Mouse (Mus musculus) thymus, adult 2 months (tissue): ENCODE measurements around the gene Ugt1a8. TPM values are rescaled to one million over a fixed set of nuclear protein-coding genes. Genes with fewer than 3 reads are reported as not detected.

Experiments
- DNase-seq: peaks from one replicate; pipeline ENCODE4 v3.0.0; 2021
- H3K27ac ChIP-seq: fragments of 200-500 bp; 2 replicates; pipeline ENCODE4 v1.5.1; 2012; ENCODE audit warnings: low read length, control low read depth; ENCODE audit not compliant: control insufficient read depth, insufficient read depth
- H3K27me3 ChIP-seq: fragments of 200-500 bp; 2 replicates; pipeline ENCODE4 v1.6.1; 2012; ENCODE audit warnings: mild to moderate bottlenecking, low read length, moderate library complexity, mixed read lengths; ENCODE audit not compliant: control insufficient read depth, insufficient read depth
- H3K36me3 ChIP-seq: fragments of 200-500 bp; 2 replicates; pipeline ENCODE4 v1.6.1; 2012; ENCODE audit warnings: mild to moderate bottlenecking, low read length, moderate library complexity; ENCODE audit not compliant: control insufficient read depth, insufficient read depth
- H3K4me1 ChIP-seq: fragments of 200-500 bp; replicated peaks from 2 replicates; pipeline ENCODE4 v1.6.1; 2012; ENCODE audit warnings: low read length; ENCODE audit not compliant: control insufficient read depth, insufficient read depth
- H3K4me3 ChIP-seq: fragments of 200-500 bp; 2 replicates; pipeline ENCODE4 v1.5.1; 2012; ENCODE audit warnings: mild to moderate bottlenecking, low read length, control low read depth, moderate library complexity; ENCODE audit not compliant: control insufficient read depth, insufficient read depth
- CTCF ChIP-seq: fragments of 200-500 bp; IDR thresholded peaks from 2 replicates; pipeline ENCODE4 v1.5.1; 2012; ENCODE audit warnings: mild to moderate bottlenecking, control low read depth, low read length, moderate library complexity, borderline replicate concordance; ENCODE audit not compliant: control insufficient read depth, poor library complexity, insufficient read depth; ENCODE audit errors: extremely low read depth
- POLR2A ChIP-seq: fragments of 200-500 bp; IDR thresholded peaks from 2 replicates; pipeline ENCODE4 v1.6.1; 2012; ENCODE audit warnings: mild to moderate bottlenecking, low read length, control low read depth, moderate library complexity; ENCODE audit not compliant: control insufficient read depth, poor library complexity, insufficient read depth; ENCODE audit errors: extremely low read depth
- WGBS: fragments of 180-500 bp; shearing (Covaris S2); methylation state at CpG from one replicate; pipeline ENCODE4 v1.1.7; 2018; 5-methylcytosine and 5-hydroxymethylcytosine counted together
- polyA plus RNA-seq: library from polyadenylated mRNA; depleted of rRNA; stranded (reverse); fragments of >200 nt; gene quantifications from 2 replicates; pipeline ENCODE4 v1.2.3, GENCODE M21; 2012

Ugt1a8 gene
- polyA plus RNA-seq, 1 experiment: not detected

DNA sequence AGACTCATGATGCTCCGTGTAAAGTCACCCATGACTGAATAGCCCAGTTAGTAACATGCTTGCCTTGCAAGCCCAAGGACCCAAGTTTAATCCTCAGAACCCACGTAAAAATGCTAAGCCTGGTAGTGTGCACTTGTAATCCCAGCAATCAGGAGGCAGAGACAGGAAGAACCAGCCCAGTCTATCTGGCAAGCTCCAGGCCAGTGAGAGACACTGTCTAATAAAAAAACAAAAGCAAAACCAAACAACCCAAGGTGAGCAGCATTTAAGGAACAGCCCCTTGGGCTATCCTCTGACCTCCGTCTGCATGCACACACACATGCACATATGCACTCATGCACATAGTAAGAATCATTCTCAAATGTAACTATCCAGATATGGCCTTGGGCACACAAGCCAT, 142.0 kb downstream of the Ugt1a8 start:
- WGBS: 87% methylated on average over 3 of the region's 3 CpGs
- TF ChIP-seq CTCF (no peak), POLR2A (no peak)
- H3K27ac ChIP-seq: no peak overlapping the region
- H3K27me3 ChIP-seq: no peaks in the 10 kb centered on the region
- no peak for DNase-seq
- no peak overlapping the region for H3K4me3 ChIP-seq
- no peaks in the 10 kb centered on the region for H3K4me1 ChIP-seq
- H3K36me3 ChIP-seq: no peaks in the 10 kb centered on the region

DNA sequence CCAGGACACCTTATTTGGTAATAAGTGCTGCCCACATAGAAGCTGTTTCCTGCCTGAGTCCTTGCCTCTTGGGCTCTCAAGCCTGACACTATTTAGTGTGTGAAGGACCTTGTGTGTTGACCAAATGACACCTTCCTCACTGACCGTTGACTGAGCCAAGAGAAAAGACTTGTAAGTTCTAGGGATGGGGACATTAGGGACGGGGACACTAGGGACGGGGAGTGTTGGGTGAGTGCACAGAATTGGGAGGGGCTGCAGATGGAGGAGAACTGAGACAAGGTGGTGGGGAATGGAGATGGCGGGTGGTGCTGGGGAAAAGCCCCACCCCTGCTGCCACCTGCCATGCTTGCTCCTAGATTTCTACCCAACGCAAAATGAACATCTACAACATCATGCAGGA, 142.4 kb downstream of the Ugt1a8 start:
- no peaks in the 10 kb centered on the region for H3K36me3 ChIP-seq
- TF ChIP-seq POLR2A (no peak), CTCF (no peak)
- no peak for DNase-seq
- H3K4me3 ChIP-seq: no peak overlapping the region
- H3K27ac ChIP-seq: no peak overlapping the region
- H3K27me3 ChIP-seq: no peaks in the 10 kb centered on the region
- 90% methylated on average over 5 of the region's 5 CpGs for WGBS
- no peaks in the 10 kb centered on the region for H3K4me1 ChIP-seq

DNA sequence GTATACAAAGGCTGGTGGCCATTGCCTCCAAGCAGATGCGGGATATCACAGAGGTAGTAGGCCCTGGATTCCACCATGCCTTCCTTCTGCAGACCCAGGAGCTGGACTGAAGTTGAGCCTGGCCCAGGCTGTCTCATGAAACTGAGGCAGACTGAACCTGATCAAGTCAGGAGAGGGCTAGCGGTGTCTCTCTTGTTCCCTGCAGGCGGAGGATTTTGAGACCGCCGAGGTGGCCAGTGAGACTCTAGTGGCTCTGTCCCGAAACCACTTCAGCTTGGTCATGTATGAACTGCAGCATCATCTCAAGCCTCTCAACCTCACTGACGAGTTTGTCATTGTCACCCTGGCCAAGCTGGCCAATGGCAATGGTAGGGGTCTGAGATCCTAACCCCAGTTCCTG, 142.8 kb downstream of the Ugt1a8 start:
- Histone ChIP-seq H3K27ac (no peak overlapping the region), H3K27me3 (no peaks in the 10 kb centered on the region), H3K4me1 (no peaks in the 10 kb centered on the region), H3K4me3 (no peak overlapping the region), H3K36me3 (no peaks in the 10 kb centered on the region)
- WGBS: 74% methylated on average over 7 of the region's 7 CpGs
- DNase-seq: no peak
- TF ChIP-seq POLR2A: no peak
- no peak for TF ChIP-seq CTCF

DNA sequence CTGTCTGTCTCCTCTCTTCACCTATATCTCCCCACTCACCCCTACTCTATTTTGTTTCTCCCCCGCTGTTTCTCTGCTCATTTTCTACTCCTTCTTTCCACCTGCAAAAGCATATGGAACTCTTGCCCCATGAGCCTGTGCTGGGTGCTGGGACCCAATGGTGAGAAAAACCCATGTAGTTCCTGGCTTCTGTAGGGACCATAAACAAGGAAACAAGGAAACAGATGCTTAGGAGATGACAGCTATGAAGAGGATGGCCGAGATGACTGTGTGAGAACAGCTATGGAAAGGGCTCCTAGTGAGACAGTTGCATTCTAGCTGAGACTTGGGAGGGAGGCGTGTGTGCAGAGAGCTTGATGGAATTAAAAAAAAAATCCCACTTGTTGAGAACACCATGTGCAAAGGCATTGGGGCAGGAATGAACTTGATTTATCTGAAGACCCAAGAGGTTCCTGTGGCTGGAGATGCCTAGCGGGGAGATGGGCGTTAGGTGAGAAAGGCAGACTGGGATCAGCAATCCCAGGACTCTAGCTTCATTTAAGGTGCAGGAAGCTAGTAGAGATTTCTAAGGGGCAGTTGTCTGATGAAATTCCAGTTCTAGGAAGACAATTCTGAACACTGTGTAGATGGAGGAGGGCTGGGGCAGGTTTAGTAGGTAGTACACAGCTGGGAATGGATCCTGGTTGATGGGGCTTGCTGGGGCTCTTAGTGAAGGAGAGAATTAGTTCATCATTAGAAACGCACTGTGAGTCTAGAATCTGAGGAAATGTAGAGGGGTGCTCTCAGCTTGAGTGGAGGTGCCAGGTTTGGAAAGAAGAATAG, 143.6 kb downstream of the Ugt1a8 start:
- no peak for DNase-seq
- no peak for TF ChIP-seq CTCF
- no peak for TF ChIP-seq POLR2A
- no peaks in the 10 kb centered on the region for H3K36me3 ChIP-seq
- H3K4me1 ChIP-seq: no peaks in the 10 kb centered on the region
- H3K27me3 ChIP-seq: no peaks in the 10 kb centered on the region
- no peak overlapping the region for H3K27ac ChIP-seq
- 80% methylated on average over 6 of the region's 6 CpGs for WGBS
- H3K4me3 ChIP-seq: no peak overlapping the region

DNA sequence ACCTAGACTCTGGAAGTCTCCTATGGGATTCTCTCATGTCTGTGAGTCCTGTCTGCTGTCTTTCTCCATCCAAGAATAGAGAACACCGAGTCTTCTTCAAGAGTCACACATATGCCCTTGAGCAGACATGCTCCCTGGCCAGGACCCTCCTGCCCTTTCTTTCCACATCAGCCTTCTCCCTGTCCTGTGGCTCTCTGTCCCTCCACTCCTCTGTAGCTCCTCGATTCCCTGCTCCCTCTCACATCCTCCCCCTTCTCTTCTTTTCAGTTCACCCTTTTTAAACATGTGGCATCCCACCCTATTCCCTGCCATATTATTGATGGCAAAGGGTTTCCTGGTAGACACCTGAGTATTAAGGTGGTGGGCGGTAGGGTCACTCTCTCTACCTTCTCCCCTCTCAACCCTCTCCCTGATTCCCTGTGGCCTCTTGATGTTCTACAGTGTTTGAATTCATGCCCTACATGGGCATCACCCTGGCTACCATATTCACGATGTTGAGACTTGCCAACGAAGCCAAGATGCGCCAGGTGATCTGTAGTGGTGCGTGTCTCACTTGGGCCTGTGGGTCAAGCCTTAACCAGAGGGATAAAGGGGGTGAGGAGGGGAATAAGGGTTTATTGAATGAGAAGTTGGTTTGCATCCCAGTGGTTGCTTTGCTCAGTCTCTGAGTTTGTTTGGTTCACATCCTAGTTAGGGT, 144.3 kb downstream of the Ugt1a8 start:
- H3K4me3 ChIP-seq: no peak overlapping the region
- 73% methylated on average over 7 of the region's 7 CpGs for WGBS
- no peak for DNase-seq
- H3K36me3 ChIP-seq: no peaks in the 10 kb centered on the region
- H3K27ac ChIP-seq: no peak overlapping the region
- TF ChIP-seq CTCF (no peak), POLR2A (no peak)
- no peaks in the 10 kb centered on the region for H3K4me1 ChIP-seq
- no peaks in the 10 kb centered on the region for H3K27me3 ChIP-seq

DNA sequence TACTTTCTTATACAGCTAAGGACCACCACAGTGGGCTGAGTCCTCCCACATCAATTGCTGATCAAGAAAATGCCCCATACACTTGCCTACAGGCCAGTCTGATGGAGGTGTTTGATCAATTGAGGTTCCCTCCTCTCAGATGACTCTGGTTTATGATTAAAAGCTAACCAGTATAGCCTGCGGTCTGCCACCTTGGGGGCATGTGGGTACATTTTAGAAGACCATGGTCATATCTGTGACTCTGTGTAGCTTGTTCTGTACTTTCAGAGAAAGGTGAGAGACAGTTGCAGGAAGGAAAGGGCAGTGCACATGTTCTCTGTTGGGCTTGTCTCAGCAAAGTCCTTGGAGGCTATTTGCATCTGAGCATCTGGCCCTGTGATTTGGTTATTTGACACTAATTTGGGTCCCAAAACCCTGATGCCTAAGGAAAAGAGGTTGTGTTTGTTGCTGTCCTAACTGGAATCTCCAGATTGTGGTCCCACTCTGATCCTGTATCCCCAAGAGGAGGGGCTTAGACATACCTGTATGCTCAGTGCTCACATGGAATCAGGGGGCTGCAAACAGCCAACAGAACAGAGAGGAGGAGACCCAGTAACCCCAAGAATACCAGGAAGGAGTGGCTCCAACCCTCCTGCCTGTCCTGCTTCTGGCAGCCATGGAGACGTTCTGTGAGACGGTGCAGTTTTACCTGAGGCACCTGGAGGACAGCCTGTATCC, 145.2 kb downstream of the Ugt1a8 start:
- DNase-seq: no peak
- Histone ChIP-seq H3K4me3 (no peak overlapping the region), H3K27ac (no peak overlapping the region), H3K27me3 (no peaks in the 10 kb centered on the region), H3K4me1 (no peaks in the 10 kb centered on the region), H3K36me3 (no peaks in the 10 kb centered on the region)
- WGBS: 62% methylated on average over 3 of the region's 3 CpGs
- no peak for TF ChIP-seq CTCF
- no peak for TF ChIP-seq POLR2A
